Mouse (Mus musculus) cortical plate, adult 2 months (tissue): Measurements from ENCODE around the gene Vav2.

Experiments
- CTCF ChIP-seq: fragments of 200-500 bp; IDR thresholded peaks from 2 replicates; pipeline ENCODE4 v1.5.1; 2011; ENCODE audit warnings: mild to moderate bottlenecking, control low read depth, low read length; ENCODE audit not compliant: insufficient read depth; ENCODE audit errors: extremely low read depth
- POLR2A ChIP-seq: fragments of 200-500 bp; IDR thresholded peaks from 2 replicates; pipeline ENCODE4 v1.6.1; 2011; ENCODE audit warnings: mild to moderate bottlenecking, low read length, control low read depth; ENCODE audit not compliant: insufficient read depth; ENCODE audit errors: extremely low read depth

GRCm38 (mm10) chr2:27418577-27419070 is 8.2 kb downstream of the Vav2 start:
- TF ChIP-seq POLR2A (no peak), CTCF (no peak)
